Mouse (Mus musculus): ENCODE measurements around the gene Ankrd34a.

DNA sequence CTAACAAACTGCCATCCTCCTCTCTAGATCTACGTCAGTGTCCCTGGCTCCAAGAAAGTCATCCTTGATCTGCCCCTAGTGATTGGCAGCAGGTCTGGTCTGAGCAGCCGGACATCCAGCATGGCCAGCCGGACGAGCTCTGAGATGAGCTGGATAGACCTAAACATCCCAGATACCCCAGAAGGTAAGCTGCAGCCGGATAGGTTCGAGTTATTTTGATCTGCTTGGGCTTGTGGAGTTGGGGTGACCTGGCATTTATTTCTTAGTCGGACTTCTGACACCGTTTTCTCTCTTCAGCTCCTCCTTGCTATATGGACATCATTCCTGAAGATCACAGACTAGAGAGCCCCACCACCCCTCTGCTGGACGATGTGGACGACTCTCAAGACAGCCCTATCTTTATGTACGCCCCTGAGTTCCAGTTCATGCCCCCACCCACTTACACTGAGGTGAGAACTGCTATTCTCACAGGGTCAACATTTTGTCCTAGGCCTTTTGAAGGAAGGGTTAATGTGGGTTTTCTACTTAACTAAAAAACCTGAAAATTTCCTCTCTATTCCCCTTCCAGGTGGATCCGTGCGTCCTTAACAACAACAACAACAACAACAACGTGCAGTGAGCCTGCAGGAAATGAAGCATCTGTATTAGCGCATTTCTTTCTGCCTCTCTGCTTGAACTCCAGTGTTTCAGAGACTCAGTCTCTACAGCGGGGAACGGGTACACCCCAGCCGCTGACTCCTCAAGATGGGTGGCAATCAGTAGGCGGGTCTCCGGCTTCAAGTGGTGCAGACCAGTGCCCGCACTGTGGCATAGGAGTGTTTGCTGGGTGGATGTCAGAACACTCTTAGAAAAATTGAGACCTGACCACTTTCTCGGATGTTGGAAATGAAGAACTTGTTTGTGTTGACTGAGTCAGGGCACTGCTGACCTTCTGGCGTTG lies 36.3 kb upstream of the Ankrd34a start:
- TF ChIP-seq CTCF (IDR thresholded peaks at IDR 0.05; ENCODE audit: insufficient read depth, low read depth, low read length) (no peak), POLR2A (IDR thresholded peaks at IDR 0.05; ENCODE audit: insufficient read depth, low read depth, low read length) (no peak)

Data from olfactory bulb, adult 2 months (tissue).